Mouse (Mus musculus) cerebellum, adult 2 months (tissue): ENCODE results near the gene Vmn1r100.
"Not testable (repeated sequence)": the region's sequence is repeated elsewhere in the genome, so short reads cannot be mapped to it uniquely, and the experiment has no call there.

Experiments
- CTCF ChIP-seq: fragments of 200-500 bp; IDR thresholded peaks from 2 replicates; pipeline ENCODE4 v1.5.1; 2011; ENCODE audit warnings: low read depth, mild to moderate bottlenecking, control low read depth, low read length, moderate library complexity, borderline replicate concordance; ENCODE audit not compliant: insufficient read depth
- POLR2A ChIP-seq: fragments of 200-500 bp; IDR thresholded peaks from 2 replicates; pipeline ENCODE4 v1.6.1; 2011; ENCODE audit warnings: low read length, control low read depth, borderline replicate concordance; ENCODE audit not compliant: insufficient read depth

- not testable (repeated sequence) for TF ChIP-seq CTCF, POLR2A
Measured at GRCm38 (mm10) chr7:20417642-20418041, at the start of gene Vmn1r100.
